Mouse (Mus musculus) small intestine, adult 10 weeks (tissue): ENCODE results near the gene Amacr. TPM values are rescaled to one million over a fixed set of nuclear protein-coding genes. Genes with fewer than 3 reads are reported as not detected.

Source experiments
- polyA plus RNA-seq: library from polyadenylated mRNA; stranded (reverse); fragments of 350-450 nt; fragmentation: Illumina TruSeq; extraction: RNeasy Lipid Tissue Mini Kit (QIAGEN cat#74804); gene quantifications from one replicate; pipeline ENCODE4 v1.2.3, GENCODE M21; 2014; ENCODE audit warnings: low replicate concordance

Amacr gene
- 7.5 TPM for polyA plus RNA-seq

GRCm38 (mm10) chr15:10981377-10982063, at the start of gene Amacr:
Gene Amacr, plus strand, starts transcription at chr15:10981756.

GRCm38 (mm10) chr15:10951951-10952759, 29.4 kb upstream of the Amacr start, which contains the start of gene C1qtnf3:
Gene C1qtnf3, plus strand, starts transcription at chr15:10952332.

GRCm38 (mm10) chr15:11000421-11000820, 18.9 kb downstream of the Amacr start, which contains the start of gene Slc45a2:
Gene Slc45a2, plus strand, starts transcription at chr15:11000721.

GRCm38 (mm10) chr15:11037711-11038110, 56.2 kb downstream of the Amacr start, which contains the start of gene Rxfp3:
Gene Rxfp3, minus strand, starts transcription at chr15:11037991.

Other genes with a start within 250 kb of the Amacr start
- gene C1qtnf3, start 29.4 kb upstream of the Amacr start, polyA plus RNA-seq: 2.0 TPM
- not detected for gene Slc45a2, start 19.0 kb downstream of the Amacr start, polyA plus RNA-seq
- not detected for gene Rxfp3, start 56.2 kb downstream of the Amacr start, polyA plus RNA-seq
- 1.8 TPM for gene Adamts12, start 83.0 kb downstream of the Amacr start, polyA plus RNA-seq